Mouse (Mus musculus): ENCODE results near the gene Gm2174. TPM values are rescaled to one million over a fixed set of nuclear protein-coding genes. Genes with fewer than 3 reads are reported as not detected.

Gene Gm2174
- polyA plus RNA-seq (2016; fragmentation: Nextera tagmentation; extraction: Ambion mirVana) = 0.85 TPM in 1 of 2 replicates, not detected in the other

DNA sequence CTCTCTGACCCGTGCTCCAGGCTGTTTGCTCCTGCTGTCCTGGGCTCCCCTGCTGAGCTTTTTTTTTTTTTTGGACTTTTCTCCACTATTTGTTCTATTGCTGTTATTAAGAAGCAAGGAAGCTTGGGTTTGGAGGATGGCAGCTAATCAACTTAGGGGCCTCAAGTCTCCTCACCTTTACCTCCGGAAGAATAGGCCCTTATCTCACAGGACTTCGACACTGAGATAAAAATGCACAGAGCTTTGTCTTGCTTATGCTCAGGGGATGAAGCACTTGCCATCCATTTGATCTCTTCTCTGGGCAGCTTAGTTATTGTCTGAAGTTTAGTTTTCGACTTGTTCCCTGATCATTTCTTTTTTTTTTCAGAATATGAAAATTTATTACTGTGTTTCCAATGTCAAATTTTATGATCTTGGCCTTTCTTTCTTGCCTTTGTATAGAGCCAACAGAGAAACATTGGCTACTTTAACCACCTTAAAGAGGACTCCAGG lies at the start of gene Gm2174:
Gene Gm2174 (plus strand): TSS at position 442 of the 492 bp plus-strand sequence.
- Histone ChIP-seq H3K27ac (replicated peaks) (no peak within 1 kb of the TSS), H3K4me2 (replicated peaks) (no peak within 1 kb of the TSS), H3K4me1 (no peaks in the 10 kb centered on the region), H3K9me3 (no peaks in the 10 kb centered on the region), H3K27me3 (no peaks in the 10 kb centered on the region), H3K4me3 (no peak within 1 kb of the TSS), H3K9ac (replicated peaks) (no peak within 1 kb of the TSS), H3K36me3 (no peaks in the 10 kb centered on the region)
- 68% methylated on average over 4 of the region's 4 CpGs for WGBS
- no peak for ATAC-seq (ENCODE audit: low FRiP score, low read depth)

DNA sequence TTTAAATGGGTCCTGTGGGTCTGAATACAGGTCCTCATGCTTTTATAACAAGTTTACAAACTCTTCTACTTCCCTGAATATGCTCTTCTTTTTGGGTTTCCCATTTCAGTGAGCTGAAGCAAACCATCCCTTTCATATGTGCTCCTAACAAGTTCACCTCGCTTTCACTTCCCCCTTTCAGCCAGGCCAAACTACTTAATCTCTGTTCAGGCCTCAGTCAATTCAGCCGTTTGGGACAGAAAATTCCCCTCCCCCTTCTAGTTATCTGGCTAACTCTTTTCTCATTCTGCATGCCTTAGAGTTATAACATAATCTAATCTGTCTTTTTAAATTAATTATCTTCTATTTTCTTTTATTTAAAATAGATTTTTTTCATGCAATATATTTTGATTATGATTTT lies 43.1 kb upstream of the Gm2174 start:
- ATAC-seq (ENCODE audit: low FRiP score, low read depth) = no peak
- no peak overlapping the region for H3K4me3 ChIP-seq
- H3K9ac ChIP-seq (replicated peaks) = no peak overlapping the region
- H3K27me3 ChIP-seq = no peaks in the 10 kb centered on the region
- H3K4me1 ChIP-seq = no peaks in the 10 kb centered on the region
- no peaks in the 10 kb centered on the region for H3K9me3 ChIP-seq
- no peak overlapping the region for H3K4me2 ChIP-seq (replicated peaks)
- H3K36me3 ChIP-seq = no peaks in the 10 kb centered on the region
- no peak overlapping the region for H3K27ac ChIP-seq (replicated peaks)
- 20% methylated on average over 2 of the region's 2 CpGs for WGBS

DNA sequence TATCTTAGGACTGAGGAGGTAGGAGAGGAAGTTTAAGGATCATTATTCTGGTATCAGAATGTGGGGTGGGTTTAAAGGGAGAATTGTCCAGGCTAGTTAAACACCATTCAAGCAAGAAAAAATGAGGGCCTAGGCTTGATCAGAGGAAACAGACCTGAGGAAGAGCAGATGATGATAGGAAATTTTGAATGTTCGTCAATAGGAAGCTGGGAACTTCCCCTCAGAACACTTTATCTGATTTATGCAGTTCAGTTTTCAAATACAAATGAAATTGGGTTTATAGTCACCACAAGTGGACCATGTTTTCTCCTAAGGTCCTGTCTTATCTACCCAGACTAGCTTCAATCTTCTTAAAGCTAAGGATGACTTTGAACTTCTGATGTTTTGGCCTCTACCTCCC lies 42.3 kb upstream of the Gm2174 start:
- no peaks in the 10 kb centered on the region for H3K9me3 ChIP-seq
- no peak overlapping the region for H3K27ac ChIP-seq (replicated peaks)
- H3K27me3 ChIP-seq = no peaks in the 10 kb centered on the region
- no peak for ATAC-seq (ENCODE audit: low FRiP score, low read depth)
- H3K9ac ChIP-seq (replicated peaks) = no peak overlapping the region
- no peak overlapping the region for H3K4me3 ChIP-seq
- H3K4me2 ChIP-seq (replicated peaks) = no peak overlapping the region
- H3K4me1 ChIP-seq = no peaks in the 10 kb centered on the region
- H3K36me3 ChIP-seq = no peaks in the 10 kb centered on the region
- 74% methylated on average over 1 of the region's 1 CpGs for WGBS

DNA sequence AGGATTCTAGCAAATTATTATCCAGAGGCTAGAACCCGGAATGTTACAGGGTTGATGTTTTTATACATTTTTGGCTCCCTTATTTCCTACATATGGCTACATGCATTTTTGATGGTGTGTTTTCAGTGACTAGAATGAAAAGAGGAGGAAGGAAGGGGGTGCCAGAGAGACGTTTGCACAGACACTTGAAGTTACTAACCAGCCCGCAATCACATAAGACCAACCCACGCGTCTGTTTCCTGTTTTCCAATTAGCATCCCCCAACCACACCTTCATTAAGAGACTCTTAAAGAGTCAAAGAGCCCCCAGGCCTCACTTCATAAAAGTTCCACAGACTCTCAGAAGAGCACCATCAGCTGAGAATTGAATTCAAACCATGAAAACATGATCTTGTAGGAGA lies 41.6 kb upstream of the Gm2174 start:
- H3K9me3 ChIP-seq = no peaks in the 10 kb centered on the region
- no peak overlapping the region for H3K27ac ChIP-seq (replicated peaks)
- H3K36me3 ChIP-seq = no peaks in the 10 kb centered on the region
- H3K4me2 ChIP-seq (replicated peaks) = no peak overlapping the region
- H3K4me1 ChIP-seq = no peaks in the 10 kb centered on the region
- 61% methylated on average over 5 of the region's 5 CpGs for WGBS
- H3K27me3 ChIP-seq = no peaks in the 10 kb centered on the region
- no peak for ATAC-seq (ENCODE audit: low FRiP score, low read depth)
- no peak overlapping the region for H3K9ac ChIP-seq (replicated peaks)
- no peak overlapping the region for H3K4me3 ChIP-seq

DNA sequence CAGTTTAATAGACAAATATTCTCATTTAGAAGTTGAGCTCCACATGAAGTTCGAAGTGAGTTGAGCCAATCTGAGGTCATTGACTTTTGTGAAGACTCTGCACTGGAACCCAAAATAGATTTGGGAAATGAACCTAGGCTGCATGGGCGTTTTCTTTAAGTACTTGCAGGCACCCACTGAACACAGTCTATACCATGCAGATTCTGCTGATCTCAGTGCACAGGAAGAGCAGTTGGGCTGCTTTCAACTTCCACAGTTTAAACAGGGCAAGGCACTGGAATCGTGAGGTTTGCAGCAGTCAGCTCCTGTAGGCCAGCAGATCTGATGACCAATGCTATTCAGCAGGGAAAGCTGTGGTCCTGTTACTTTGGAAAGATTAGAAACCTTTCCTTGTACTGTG lies 31.5 kb upstream of the Gm2174 start:
- Histone ChIP-seq H3K4me1 (no peaks in the 10 kb centered on the region), H3K9ac (replicated peaks) (no peak overlapping the region), H3K9me3 (no peaks in the 10 kb centered on the region), H3K36me3 (no peaks in the 10 kb centered on the region), H3K27ac (replicated peaks) (no peak overlapping the region), H3K4me2 (replicated peaks) (no peak overlapping the region), H3K4me3 (no peak overlapping the region), H3K27me3 (no peaks in the 10 kb centered on the region)
- ATAC-seq (ENCODE audit: low FRiP score, low read depth) = no peak
- WGBS = 75% methylated on average over 3 of the region's 3 CpGs

DNA sequence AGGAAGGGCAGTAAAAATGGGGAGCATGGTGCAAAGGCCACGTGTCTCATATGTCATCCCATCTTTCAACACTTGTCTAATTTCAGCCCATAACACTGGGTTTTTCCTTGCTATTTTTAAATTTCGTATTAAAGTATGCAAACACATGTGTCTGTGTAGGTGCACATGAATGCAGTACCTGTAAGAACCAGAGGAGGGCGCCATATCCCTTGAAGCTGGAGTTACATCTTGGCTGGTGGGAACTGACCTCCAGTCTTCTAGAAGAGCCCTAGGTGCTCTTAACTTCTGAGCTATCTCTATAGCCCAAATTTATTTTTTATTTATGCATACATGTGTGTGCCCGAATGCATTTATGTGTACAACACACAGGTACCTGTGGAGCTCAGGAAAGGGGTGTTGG lies 30.2 kb upstream of the Gm2174 start:
- no peak for ATAC-seq (ENCODE audit: low FRiP score, low read depth)
- Histone ChIP-seq H3K36me3 (no peaks in the 10 kb centered on the region), H3K4me1 (no peaks in the 10 kb centered on the region), H3K27ac (replicated peaks) (no peak overlapping the region), H3K27me3 (no peaks in the 10 kb centered on the region), H3K4me3 (no peak overlapping the region), H3K9me3 (no peaks in the 10 kb centered on the region), H3K9ac (replicated peaks) (no peak overlapping the region), H3K4me2 (replicated peaks) (no peak overlapping the region)
- WGBS = 70% methylated on average over 4 of the region's 4 CpGs

DNA sequence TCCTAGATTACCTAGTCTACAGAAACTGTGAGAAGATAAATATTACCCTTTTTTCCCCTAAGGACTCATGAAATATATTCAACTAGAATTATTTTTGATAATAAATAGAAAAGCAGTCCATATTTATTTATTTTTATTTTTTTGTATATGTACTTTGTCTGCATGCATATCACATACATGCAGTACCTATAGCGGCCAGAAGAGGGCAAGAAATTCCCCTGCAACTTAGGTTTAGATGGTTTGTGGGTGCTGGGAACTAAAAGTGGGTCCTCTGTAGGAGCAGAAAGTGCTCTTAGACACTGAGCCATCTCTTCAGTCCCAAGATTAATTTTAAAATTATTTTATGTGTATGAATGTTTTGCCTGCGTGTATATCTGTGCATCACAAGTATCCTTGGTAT lies 17.2 kb upstream of the Gm2174 start:
- Histone ChIP-seq H3K4me1 (no peaks in the 10 kb centered on the region), H3K27ac (replicated peaks) (no peak overlapping the region), H3K4me3 (no peak overlapping the region), H3K4me2 (replicated peaks) (no peak overlapping the region), H3K9ac (replicated peaks) (no peak overlapping the region), H3K9me3 (no peaks in the 10 kb centered on the region), H3K27me3 (no peaks in the 10 kb centered on the region), H3K36me3 (no peaks in the 10 kb centered on the region)
- 48% methylated on average over 2 of the region's 2 CpGs for WGBS
- no peak for ATAC-seq (ENCODE audit: low FRiP score, low read depth)

DNA sequence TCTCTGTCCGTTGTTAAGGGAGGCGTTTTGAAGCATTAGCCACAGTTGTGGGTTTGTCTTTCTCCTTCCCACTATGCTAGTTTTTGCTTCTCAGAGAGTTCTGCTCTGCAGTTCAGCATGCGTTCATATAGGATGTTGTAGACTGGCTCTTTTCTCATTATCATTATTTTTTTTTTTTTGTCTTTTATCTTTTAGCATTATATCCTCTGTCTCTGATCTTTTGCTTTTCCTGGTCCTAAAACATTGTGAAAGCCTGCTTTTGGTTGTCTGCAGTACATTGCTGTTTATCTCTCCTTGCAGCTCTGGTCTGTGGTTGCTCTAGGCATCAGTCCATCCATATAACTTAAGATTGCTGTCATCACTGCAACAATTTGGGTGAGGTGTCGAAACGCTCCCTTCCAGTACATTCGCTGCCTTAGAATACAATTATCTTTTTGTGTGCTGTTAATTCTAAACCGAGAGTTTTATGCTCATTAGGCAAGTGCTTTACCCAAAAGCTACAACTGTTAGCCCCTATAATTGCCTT lies 11.9 kb upstream of the Gm2174 start:
- no peaks in the 10 kb centered on the region for H3K4me1 ChIP-seq
- H3K4me2 ChIP-seq (replicated peaks) = no peak overlapping the region
- ATAC-seq (ENCODE audit: low FRiP score, low read depth) = no peak
- no peaks in the 10 kb centered on the region for H3K36me3 ChIP-seq
- H3K9me3 ChIP-seq = no peaks in the 10 kb centered on the region
- WGBS = 83% methylated on average over 7 of the region's 7 CpGs
- no peak overlapping the region for H3K4me3 ChIP-seq
- H3K9ac ChIP-seq (replicated peaks) = no peak overlapping the region
- no peaks in the 10 kb centered on the region for H3K27me3 ChIP-seq
- no peak overlapping the region for H3K27ac ChIP-seq (replicated peaks)

DNA sequence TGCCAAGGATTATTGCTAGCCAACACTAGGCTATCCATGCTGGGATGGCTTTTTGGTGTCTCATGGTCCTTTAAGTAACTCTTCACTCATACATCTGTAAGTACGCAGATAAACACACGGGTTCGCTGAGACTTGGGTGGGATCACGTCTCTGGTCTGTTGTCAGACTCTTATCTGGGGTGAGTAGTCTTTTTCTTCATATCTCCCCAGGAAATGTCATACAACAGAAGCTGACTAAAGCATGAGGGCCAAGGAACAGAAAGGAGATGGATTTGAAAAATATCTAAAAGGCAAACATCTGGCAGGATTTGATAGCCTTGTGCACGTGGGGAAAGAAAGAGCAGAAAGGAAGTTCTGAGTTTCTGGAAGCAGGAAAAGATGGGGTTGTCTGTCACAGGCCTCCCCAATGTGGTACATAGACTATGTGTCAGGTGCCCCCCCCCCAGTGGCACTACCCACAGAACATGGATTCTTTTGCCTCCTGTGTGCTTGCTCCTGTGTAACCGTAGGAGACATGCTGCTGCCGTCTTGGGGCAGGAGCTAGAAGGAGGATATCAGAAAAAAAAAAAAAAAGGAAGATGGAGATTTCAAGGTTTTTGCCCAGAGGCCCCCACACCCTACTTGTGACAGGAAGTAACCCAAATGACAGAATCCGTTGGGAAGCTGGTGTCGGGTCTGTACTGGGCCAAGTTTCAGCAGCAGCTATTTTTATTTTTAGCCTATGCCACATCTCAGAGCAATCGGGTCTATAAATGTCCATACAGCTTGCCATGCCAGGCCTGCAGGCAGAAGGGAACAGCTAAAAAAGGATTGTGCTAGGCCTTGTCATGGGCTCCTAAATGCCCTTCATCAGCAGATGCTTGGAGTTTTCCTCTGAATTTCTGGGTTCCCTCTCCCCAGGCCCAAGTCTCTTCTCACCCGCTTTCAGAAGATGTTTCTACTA lies 1.0 kb upstream of the Gm2174 start:
- Histone ChIP-seq H3K4me3 (no peak overlapping the region), H3K27ac (replicated peaks) (no peak overlapping the region), H3K9me3 (no peaks in the 10 kb centered on the region), H3K4me2 (replicated peaks) (no peak overlapping the region), H3K36me3 (no peaks in the 10 kb centered on the region), H3K9ac (replicated peaks) (no peak overlapping the region), H3K4me1 (no peaks in the 10 kb centered on the region), H3K27me3 (no peaks in the 10 kb centered on the region)
- no peak for ATAC-seq (ENCODE audit: low FRiP score, low read depth)
- WGBS = 91% methylated on average over 11 of the region's 11 CpGs

DNA sequence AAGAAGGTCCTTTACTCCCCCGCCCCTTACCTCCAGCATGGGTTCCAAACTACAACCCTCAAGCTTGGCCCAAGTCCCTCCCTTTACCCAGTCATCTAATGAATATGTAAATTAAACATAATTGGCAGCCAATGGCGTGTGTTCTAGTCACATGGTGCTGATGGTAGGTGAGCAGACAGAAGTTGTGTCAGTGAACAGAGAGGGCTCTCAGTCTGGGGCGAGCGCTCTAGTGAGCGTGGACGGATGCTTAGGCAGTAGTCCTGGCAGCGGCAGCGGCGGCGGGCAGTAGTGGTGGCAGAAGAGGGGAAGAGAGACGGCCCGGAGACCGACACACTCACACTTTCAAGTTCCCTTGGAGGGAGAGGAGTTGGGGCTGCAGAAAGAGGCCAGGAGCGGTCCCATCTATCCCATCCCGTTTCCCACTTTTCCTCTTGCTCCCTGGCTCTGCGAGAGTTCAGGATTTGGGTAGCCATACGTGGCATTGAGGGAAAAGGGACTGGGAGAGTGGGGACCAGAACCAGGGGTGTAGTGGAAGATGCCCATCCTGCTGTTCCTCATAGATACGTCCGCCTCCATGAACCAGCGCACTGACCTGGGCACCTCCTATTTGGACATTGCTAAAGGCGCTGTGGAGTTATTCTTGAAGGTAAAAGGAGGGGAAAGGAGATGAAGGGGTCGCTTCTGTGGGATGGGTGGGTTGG lies 7.1 kb downstream of the Gm2174 start, which contains the start of gene Ints6l:
Gene Ints6l (plus strand): TSS at position 187 of the 701 bp plus-strand sequence.
- H3K36me3 ChIP-seq = no peaks in the 10 kb centered on the region
- 9% methylated on average over 22 of the region's 22 CpGs for WGBS
- no peaks in the 10 kb centered on the region for H3K9me3 ChIP-seq
- H3K4me3 ChIP-seq = peak within 1 kb of the TSS; percentile 60
- H3K4me1 ChIP-seq = no peaks in the 10 kb centered on the region
- H3K4me2 ChIP-seq (replicated peaks) = peak within 1 kb of the TSS; percentile 57
- peak within 1 kb of the TSS; percentile 73 for H3K9ac ChIP-seq (replicated peaks)
- H3K27ac ChIP-seq (replicated peaks) = peak within 1 kb of the TSS; percentile 97
- ATAC-seq (ENCODE audit: low FRiP score, low read depth) = peak; percentile 78
- no peaks in the 10 kb centered on the region for H3K27me3 ChIP-seq

DNA sequence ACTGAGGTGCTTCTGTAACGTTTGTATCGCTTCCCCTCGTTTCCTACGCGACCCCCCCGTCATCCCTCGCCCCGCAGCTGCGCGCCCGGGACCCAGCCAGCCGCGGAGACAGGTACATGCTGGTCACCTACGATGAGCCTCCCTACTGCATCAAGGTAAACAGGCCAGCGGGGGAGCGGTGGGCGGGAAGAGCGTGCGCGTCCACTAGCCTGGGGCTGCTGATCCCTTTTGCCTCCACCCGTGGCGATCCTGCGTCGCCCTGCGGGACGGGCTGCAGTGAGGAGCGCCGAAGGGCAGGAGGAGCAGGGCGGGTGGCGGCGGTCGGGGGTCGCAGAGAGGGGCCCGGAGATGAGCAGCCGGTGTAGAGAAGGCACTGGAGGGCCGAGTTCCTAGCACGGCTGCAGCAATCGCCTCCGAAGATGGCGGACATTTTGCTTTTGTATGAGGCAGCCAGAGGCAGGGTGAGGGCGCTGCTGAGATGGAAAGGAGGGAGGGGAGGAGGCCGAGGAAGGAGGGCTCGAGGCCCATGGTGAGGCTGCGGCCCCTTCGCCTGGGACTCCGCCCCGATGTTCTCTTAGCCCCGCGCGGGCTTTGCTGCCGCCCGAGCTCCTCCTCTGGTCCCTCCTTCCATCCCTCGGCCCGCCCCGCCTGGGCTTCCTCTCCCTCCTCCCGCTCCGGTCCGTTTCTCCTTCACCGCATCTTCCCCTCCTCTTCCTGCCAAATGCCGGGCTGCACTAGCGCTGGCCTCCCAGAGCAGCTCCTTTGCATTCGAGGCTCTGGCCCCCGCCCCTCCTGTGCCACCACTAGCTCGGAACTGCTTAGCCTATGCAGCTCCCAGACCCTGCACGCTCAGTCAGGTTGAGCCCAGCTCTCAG lies 7.8 kb downstream of the Gm2174 start:
- peak; percentile 95 for ATAC-seq (ENCODE audit: low FRiP score, low read depth)
- WGBS = 30% methylated on average over 61 of the region's 65 CpGs

More for the DNA sequence above, 7.8 kb downstream of the Gm2174 start:
- H3K9ac ChIP-seq (replicated peaks) = peak overlapping the region; percentile 73
- H3K27me3 ChIP-seq = no peaks in the 10 kb centered on the region
- H3K36me3 ChIP-seq = no peaks in the 10 kb centered on the region
- peak overlapping the region; percentile 60 for H3K4me3 ChIP-seq
- peak overlapping the region; percentile 97 for H3K27ac ChIP-seq (replicated peaks)
- H3K4me1 ChIP-seq = no peaks in the 10 kb centered on the region
- peak overlapping the region; percentile 57 for H3K4me2 ChIP-seq (replicated peaks)
- H3K9me3 ChIP-seq = no peaks in the 10 kb centered on the region

Data from midbrain, embryonic 12.5 days (tissue).